Mouse (Mus musculus) liver, postnatal 0 days (tissue): ENCODE results near the gene Clec2g.

Experiments
- CTCF ChIP-seq: sonication (generic); IDR thresholded peaks from 2 replicates; pipeline ENCODE4 v1.5.1; 2016; ENCODE audit warnings: antibody characterized with exemption, low read depth
- EP300 ChIP-seq: IDR thresholded peaks from 2 replicates; pipeline ENCODE4 v1.6.1; 2016; ENCODE audit warnings: antibody characterized with exemption, low read depth, mild to moderate bottlenecking

GRCm38 (mm10) chr6:128917322-128917721 is 16.9 kb upstream of the Clec2g start:
- no peak for TF ChIP-seq CTCF
- TF ChIP-seq EP300: no peak
